Mouse (Mus musculus) urinary bladder, postnatal 14 days (tissue): ENCODE results near the gene Ccdc177.
A peak's percentile ranks its signal among the peaks of the same experiment; 100 is the strongest.

ENCODE experiments used
- DNase-seq: peaks from one replicate; pipeline ENCODE4 v3.0.0; 2021; ENCODE audit warnings: low spot score

Gene Ccdc177

DNA sequence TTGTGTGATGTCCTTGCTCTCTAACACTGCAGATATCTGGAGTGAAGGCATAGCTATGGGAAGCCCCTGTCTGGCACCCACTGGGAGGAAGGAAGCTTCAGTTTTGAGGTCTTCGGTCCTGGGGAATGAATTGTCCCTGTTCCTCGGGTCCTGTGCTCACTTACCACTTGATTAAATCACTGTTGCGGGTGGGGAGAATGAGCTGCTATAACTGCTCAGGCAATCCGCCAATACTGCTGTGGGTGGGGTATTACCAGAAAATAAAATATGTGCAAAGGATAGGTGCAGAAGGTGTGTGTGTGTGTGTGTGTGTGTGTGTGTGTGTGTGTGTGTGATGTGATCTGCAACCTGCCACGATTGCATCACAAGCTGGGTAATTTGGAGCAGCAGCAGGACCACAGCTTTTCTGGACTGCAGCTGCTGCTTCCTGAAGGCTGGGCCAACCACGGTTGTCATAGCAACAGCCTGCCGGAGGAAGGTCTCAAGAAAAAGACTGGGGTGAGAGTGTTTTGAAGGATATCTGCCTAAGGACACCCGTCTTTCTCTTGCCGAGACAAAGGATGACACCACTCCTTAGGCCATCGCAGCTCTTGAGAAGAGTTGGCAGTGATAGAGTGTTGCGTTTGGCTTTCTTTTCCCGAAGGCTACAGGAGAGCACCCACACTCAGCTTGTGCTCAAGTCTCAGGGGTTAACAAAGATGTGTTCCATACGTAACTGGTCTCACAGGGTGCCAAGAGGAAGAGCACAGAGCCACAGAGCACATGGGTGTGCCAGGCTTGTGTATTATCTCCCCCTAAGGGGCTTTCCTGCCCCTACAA lies 23.8 kb downstream of the Ccdc177 start:
- DNase-seq: no peak

GRCm38 (mm10) chr12:80734526-80735470 lies 25.7 kb downstream of the Ccdc177 start:
- DNase-seq: no peak

DNA sequence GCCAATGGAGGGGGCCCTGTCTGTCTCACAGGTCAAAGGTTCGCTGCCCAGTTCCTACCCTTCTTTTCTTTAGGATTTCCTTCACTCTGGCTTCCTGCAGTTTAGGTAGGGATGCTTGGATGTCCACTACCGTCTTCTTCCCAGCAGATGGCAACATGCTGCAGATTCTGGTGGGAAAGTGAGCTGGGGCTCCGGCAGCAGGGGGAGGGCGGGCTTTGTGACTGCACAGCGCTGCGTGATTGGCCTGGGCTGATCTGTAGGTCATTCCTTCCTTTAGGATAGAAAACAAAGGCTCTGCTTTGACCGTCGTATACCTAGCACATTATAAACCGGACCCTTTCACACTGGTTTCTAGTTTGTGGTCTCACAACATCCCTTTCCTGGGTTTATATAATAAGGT lies 29.9 kb downstream of the Ccdc177 start:
- DNase-seq: peak; percentile 51

GRCm38 (mm10) chr12:80729758-80730530 lies 30.5 kb downstream of the Ccdc177 start:
- DNase-seq: no peak

- DNase-seq: no peak
These were observed 31.7 kb downstream of the Ccdc177 start for GRCm38 (mm10) chr12:80728814-80729213.

- no peak for DNase-seq
These were observed 32.3 kb downstream of the Ccdc177 start for GRCm38 (mm10) chr12:80728207-80728606.

- peak; percentile 87 for DNase-seq
These were observed 35.5 kb downstream of the Ccdc177 start for GRCm38 (mm10) chr12:80724853-80725559.

GRCm38 (mm10) chr12:80721458-80721857 lies 39.0 kb downstream of the Ccdc177 start:
- DNase-seq: no peak

DNA sequence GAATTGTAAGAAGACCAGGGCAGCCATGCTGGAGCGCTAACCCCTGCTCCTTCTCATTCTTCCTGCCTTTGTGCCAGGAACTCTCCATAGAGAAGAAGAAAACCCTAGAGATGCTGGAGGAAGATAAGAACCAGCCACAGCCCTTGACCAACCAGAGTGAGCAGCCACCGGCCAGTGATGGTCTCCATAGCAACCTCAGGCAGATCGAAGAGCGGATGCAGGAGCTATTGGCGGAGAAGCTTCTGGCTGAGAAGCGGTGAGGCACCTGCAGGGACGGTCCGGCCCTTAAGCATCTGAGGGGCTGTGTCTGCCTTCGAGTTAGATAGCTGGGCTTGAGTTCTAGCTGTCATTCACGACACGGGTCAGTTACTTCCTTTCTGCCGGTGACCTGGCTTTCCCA lies 40.0 kb downstream of the Ccdc177 start:
- no peak for DNase-seq

GRCm38 (mm10) chr12:80719141-80719540 lies 41.3 kb downstream of the Ccdc177 start:
- no peak for DNase-seq

GRCm38 (mm10) chr12:80715915-80716314 lies 44.6 kb downstream of the Ccdc177 start:
- no peak for DNase-seq

- no peak for DNase-seq
These were observed 53.4 kb downstream of the Ccdc177 start for GRCm38 (mm10) chr12:80706915-80707604.

- no peak for DNase-seq
These were observed 54.1 kb downstream of the Ccdc177 start for GRCm38 (mm10) chr12:80706208-80706914.
